Mouse (Mus musculus) large intestine, adult 2 months (tissue): ENCODE results near the gene Gm20662. TPM values are rescaled to one million over a fixed set of nuclear protein-coding genes. Genes with fewer than 3 reads are reported as not detected.

Experiments used
- DNase-seq: peaks from one replicate; pipeline ENCODE4 v3.0.0-alpha.2; 2012; ENCODE audit warnings: low read depth, low spot score
- WGBS: fragments of 180-500 bp; shearing (Covaris S2); methylation state at CpG from one replicate; pipeline ENCODE4 v1.1.7; 2018; 5-methylcytosine and 5-hydroxymethylcytosine counted together
- polyA plus RNA-seq: library from polyadenylated mRNA; depleted of rRNA; stranded (reverse); fragments of >200 nt; gene quantifications from 2 replicates; pipeline ENCODE4 v1.2.3, GENCODE M21; 2012

The Gm20662 gene
- polyA plus RNA-seq, 1 experiment = 0.86 TPM

GRCm38 (mm10) chr9:107971690-107972541 is 24.2 kb upstream of the Gm20662 start:
- DNase-seq = peak; percentile 21
- WGBS = 44% methylated on average over 8 of the region's 8 CpGs

GRCm38 (mm10) chr9:107974491-107975171 is 21.5 kb upstream of the Gm20662 start:
- 78% methylated on average over 10 of the region's 10 CpGs for WGBS
- no peak for DNase-seq

GRCm38 (mm10) chr9:107975399-107976386 is 20.5 kb upstream of the Gm20662 start, which contains the start of gene Uba7:
Gene Uba7 (plus strand): TSS chr9:107975505.
- WGBS = 54% methylated on average over 12 of the region's 12 CpGs
- DNase-seq = peak; percentile 83

GRCm38 (mm10) chr9:107978815-107979214 is 17.3 kb upstream of the Gm20662 start:
- WGBS = 94% methylated on average over 12 of the region's 12 CpGs
- DNase-seq = no peak

GRCm38 (mm10) chr9:107981684-107982605 is 14.2 kb upstream of the Gm20662 start:
- 62% methylated on average over 7 of the region's 7 CpGs for WGBS
- no peak for DNase-seq

- WGBS = 64% methylated on average over 14 of the region's 14 CpGs
- DNase-seq = no peak
Observed at GRCm38 (mm10) chr9:107982681-107983346, 13.3 kb upstream of the Gm20662 start, which contains the start of gene Gm20661. Gene Gm20661 (plus strand): TSS chr9:107983058.

- 52% methylated on average over 4 of the region's 4 CpGs for WGBS
- no peak for DNase-seq
Observed at GRCm38 (mm10) chr9:107983421-107983890, 12.7 kb upstream of the Gm20662 start.

GRCm38 (mm10) chr9:107984052-107984753 is 11.9 kb upstream of the Gm20662 start:
- WGBS = 67% methylated on average over 19 of the region's 19 CpGs
- no peak for DNase-seq

- WGBS = 69% methylated on average over 9 of the region's 9 CpGs
- DNase-seq = no peak
Observed at GRCm38 (mm10) chr9:107984754-107985055, 11.4 kb upstream of the Gm20662 start.

GRCm38 (mm10) chr9:107985131-107986119 is 10.7 kb upstream of the Gm20662 start, which contains the start of gene Inka1:
Gene Inka1 (minus strand): TSS chr9:107985879.
- WGBS = 3% methylated on average over 58 of the region's 58 CpGs

GRCm38 (mm10) chr9:107986376-107986775 is 9.8 kb upstream of the Gm20662 start:
- no peak for DNase-seq
- 3% methylated on average over 18 of the region's 18 CpGs for WGBS

More at GRCm38 (mm10) chr9:107985131-107986119, 10.7 kb upstream of the Gm20662 start, which contains the start of gene Inka1:
- DNase-seq = no peak

GRCm38 (mm10) chr9:107987950-107988349 is 8.2 kb upstream of the Gm20662 start:
- DNase-seq = no peak
- 50% methylated on average over 3 of the region's 3 CpGs for WGBS

- WGBS = 73% methylated on average over 2 of the region's 2 CpGs
- no peak for DNase-seq
Observed at GRCm38 (mm10) chr9:107992197-107992596, 4.0 kb upstream of the Gm20662 start, which contains the start of gene Cdhr4. Gene Cdhr4 (plus strand): TSS chr9:107992497.

- 90% methylated on average over 11 of the region's 11 CpGs for WGBS
- DNase-seq = no peak
Observed at GRCm38 (mm10) chr9:107993013-107993412, 3.1 kb upstream of the Gm20662 start.

- DNase-seq = no peak
- 62% methylated on average over 2 of the region's 2 CpGs for WGBS
Observed at GRCm38 (mm10) chr9:107994464-107994863, 1.7 kb upstream of the Gm20662 start.

GRCm38 (mm10) chr9:107995513-107995912 is 636 bp upstream of the Gm20662 start:
- 92% methylated on average over 21 of the region's 21 CpGs for WGBS
- no peak for DNase-seq
